Mouse (Mus musculus) embryonic fibroblast, embryonic 13.5 days (primary cell): Measurements from ENCODE around the gene Atp8a2. TPM values are rescaled to one million over a fixed set of nuclear protein-coding genes. Genes with fewer than 3 reads are reported as not detected.

Source experiments
- H3K27ac ChIP-seq: 2 replicates; pipeline ENCODE4 v1.5.1; 2012; ENCODE audit warnings: low read length, control low read depth, inconsistent platforms; ENCODE audit not compliant: insufficient read depth
- H3K4me1 ChIP-seq: 2 replicates; pipeline ENCODE4 v1.6.1; 2011; ENCODE audit warnings: low read length; ENCODE audit not compliant: control insufficient read depth, insufficient read depth
- H3K4me3 ChIP-seq: 2 replicates; pipeline ENCODE4 v1.5.1; 2011; ENCODE audit warnings: mild to moderate bottlenecking, control low read depth, low read length; ENCODE audit not compliant: insufficient read depth
- CTCF ChIP-seq: IDR thresholded peaks from 2 replicates; pipeline ENCODE4 v1.5.1; 2011; ENCODE audit warnings: mild to moderate bottlenecking, control low read depth, low read length, moderate library complexity, borderline replicate concordance; ENCODE audit not compliant: insufficient read depth
- POLR2A ChIP-seq: IDR thresholded peaks from 2 replicates; pipeline ENCODE4 v1.6.1; 2011; ENCODE audit warnings: low read depth, mild to moderate bottlenecking, control low read depth, low read length, moderate library complexity
- polyA plus RNA-seq: library from polyadenylated mRNA; stranded (reverse); fragments of >200 nt; gene quantifications from 2 replicates; pipeline ENCODE4 v1.2.4, GENCODE M21; 2011; ENCODE audit warnings: low read depth; ENCODE audit not compliant: missing spikeins, insufficient read length

Gene Atp8a2
- polyA plus RNA-seq, 1 experiment: 0.09 TPM

DNA sequence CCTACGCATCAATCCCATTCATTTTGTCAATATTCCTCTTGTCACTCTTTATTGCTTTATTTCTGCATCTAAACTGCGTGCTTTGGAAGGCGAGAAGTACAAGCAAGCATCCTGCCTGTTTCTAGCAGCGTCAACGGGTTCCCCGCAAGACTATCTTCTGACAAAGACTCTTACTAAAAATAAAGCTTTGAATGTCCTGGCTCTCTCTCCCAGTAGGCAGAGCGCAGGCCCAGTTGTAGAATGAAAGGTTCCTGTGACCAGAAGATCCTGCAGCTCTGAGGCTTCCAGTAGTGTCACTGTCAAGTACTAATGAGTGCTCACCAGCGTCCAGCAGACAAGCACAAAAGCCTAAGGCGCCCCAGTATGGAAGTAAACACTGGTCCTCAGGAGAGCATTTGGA is 71.8 kb downstream of the Atp8a2 start:
- H3K27ac ChIP-seq: no peak overlapping the region
- TF ChIP-seq POLR2A: no peak
- no peak for TF ChIP-seq CTCF
- H3K4me1 ChIP-seq: no peaks in the 10 kb centered on the region
- H3K4me3 ChIP-seq: no peak overlapping the region

DNA sequence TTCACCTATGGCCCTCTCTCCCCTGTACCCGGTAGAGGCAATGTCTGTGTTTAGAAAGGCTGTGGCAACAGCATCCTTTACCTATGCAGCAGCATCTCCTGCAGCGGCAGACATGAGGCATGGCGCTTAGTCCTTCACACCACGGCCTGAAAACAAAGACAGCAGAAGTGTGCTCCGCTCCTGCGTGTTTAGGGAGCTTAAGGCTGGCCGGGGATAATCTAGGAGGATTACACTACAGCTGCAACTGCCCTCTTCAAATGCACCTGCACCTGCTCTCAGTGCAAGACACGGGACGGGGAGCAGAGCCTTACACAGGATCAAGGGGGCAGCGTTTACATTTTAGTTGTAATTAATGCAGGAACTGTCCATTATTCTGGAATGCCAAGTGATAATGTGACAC is 75.4 kb downstream of the Atp8a2 start:
- H3K4me3 ChIP-seq: no peak overlapping the region
- no peak overlapping the region for H3K27ac ChIP-seq
- no peak for TF ChIP-seq CTCF
- no peak for TF ChIP-seq POLR2A
- no peaks in the 10 kb centered on the region for H3K4me1 ChIP-seq

DNA sequence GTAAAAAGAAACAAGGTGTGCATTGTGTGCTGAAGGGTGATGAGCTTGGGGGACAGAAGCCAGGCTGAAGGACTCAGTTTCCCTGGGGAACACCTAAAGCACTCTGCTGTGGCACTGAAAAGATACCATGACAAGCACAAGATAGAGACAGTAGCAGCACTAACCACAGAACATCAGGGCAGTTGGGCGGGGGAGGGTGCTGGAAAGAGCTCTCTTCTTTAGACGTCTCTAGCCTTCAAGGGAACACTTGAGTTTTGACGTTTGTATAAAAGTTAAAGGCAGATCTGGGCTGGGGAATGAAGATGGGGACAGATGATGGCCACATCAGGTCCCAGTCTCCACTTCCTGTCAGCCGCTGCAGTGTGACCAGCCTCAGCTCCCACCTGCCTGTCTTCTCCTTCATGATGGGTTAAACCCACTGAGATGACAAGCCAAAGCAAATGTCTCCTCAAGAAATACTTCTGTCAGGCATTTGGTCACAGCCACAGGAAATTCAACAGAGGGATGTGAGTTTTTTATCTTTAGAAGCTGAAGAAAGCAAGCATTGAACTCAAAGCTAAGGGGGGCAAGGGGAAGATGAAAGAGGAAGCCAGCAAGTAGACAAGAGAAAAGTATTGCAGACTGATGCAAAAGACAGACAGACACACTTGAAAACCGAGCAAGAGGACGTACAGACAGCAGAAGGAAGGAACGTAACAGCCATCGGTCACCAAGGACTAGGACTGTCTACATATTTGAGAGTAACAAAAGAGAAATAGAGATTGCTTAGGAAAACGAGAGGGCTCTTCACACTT is 79.0 kb downstream of the Atp8a2 start:
- H3K27ac ChIP-seq: no peak overlapping the region
- H3K4me3 ChIP-seq: no peak overlapping the region
- TF ChIP-seq POLR2A (no peak), CTCF (no peak)
- H3K4me1 ChIP-seq: no peaks in the 10 kb centered on the region

DNA sequence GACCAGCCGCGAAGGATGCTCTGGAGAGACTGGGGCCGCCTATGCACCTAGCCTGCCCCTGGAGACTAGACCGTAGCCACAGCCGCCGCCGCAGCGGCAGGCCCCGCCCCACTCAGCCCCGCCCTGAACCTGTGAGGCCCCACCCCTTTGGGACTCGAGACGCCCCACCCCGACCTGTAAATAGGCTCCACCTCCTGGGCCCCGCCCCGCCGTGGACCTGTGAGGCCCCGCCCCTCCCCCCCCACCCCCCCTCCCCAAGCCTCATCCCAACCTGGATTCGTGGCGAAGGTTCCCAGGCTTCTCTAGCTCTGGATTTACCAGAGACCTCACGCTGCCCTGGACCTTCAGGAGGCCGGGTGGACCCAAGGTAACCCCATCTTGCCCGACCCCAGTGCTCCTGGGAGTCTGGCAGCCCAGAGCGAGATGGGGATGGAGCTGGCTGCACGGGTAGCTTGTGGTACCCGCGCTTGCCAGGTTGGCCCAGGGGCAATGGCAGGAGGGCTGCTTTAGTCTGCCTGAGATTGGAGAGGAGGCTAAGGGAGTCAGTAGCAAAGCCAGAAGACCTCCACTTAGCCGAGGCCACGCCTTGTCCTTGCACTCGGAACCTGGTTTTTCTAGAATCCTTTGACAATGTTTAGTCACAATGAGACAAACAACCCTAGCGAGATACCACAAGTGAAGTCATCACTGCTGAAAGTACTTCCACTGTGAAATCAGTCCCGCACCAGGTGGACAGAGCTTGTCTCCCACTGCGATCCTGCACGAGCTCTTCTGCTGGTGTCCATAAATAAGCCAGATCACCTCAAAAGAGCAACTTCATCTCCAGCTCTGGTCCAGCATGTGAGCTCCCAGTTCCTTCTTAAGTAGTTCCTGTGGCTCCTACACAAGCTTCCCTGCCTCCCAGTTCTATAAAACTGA is 109.9 kb downstream of the Atp8a2 start:
- H3K27ac ChIP-seq: no peak overlapping the region
- no peak overlapping the region for H3K4me3 ChIP-seq
- H3K4me1 ChIP-seq: no peaks in the 10 kb centered on the region
- TF ChIP-seq CTCF: no peak
- TF ChIP-seq POLR2A: no peak

DNA sequence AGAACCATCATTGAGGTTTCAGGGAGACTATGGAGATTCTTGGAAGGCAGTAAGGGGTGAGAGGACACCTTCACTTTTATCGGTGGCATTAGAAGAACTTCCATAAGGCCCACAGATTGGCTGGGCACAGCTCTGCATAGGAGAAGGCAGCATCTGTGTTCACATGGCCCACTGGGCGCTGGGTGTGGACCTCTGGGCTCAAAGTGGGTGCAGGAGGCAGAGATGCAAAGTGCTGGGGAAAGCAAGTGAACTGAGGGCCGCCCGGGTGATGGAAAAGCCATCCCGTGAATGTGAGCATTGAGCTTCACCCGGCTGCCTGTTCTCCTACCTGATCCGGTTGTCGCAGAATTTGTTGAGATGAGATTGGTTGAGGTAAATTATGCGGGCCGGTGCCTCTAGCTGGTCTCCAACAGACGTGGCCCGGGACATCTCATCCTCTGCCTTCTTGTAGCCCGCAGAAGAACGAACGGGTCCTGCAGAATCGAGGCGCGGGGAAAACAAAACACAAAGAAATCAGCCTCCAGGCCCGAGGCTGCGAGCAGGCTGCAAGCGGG is 110.6 kb downstream of the Atp8a2 start:
- TF ChIP-seq CTCF: no peak
- no peak for TF ChIP-seq POLR2A
- H3K4me1 ChIP-seq: no peaks in the 10 kb centered on the region
- H3K27ac ChIP-seq: no peak overlapping the region
- peak overlapping the region; percentile 8; the same call in 1 of the 2 replicates for H3K4me3 ChIP-seq

DNA sequence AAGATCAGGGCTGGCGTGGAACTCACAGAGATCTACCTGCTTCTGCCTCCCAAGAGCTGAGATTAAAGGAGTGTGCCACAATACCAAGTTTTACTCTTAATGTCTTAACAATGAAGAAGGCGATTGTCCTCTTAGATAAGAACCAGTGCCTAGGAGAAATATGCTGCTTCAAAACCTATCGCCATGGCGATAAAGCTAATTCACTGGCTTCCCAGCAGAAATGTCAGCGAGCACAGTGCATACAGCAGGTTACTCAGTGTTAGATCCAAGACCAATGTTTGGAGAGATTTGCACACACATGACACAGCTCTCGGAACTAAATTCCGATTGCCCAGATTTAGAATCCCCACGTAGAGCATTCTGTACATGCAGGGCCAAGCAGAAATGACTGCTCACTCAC is 114.2 kb downstream of the Atp8a2 start:
- TF ChIP-seq POLR2A (no peak), CTCF (no peak)
- H3K4me3 ChIP-seq: no peak overlapping the region

DNA sequence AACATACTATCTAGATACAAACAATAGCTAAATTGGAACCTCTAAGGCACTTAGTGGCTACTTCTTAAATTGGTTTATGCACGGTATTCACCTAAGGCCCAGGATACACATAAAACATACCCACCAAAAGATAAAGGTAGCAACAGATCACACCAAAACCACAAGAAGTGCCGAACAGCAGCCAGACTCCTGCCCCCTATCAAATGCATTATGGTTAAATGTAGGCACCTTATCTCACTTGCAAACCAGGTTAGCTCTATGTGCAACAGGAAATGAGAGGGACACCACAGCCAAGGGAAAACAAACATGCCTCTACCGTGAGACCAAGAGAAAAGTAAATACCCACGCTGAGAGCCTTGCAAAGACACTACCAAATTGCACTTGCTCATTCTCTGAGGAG is 124.5 kb downstream of the Atp8a2 start:
- H3K27ac ChIP-seq: no peak overlapping the region
- H3K4me3 ChIP-seq: no peak overlapping the region
- no peak for TF ChIP-seq POLR2A
- TF ChIP-seq CTCF: no peak
- no peaks in the 10 kb centered on the region for H3K4me1 ChIP-seq

More for the DNA sequence above, 114.2 kb downstream of the Atp8a2 start:
- no peaks in the 10 kb centered on the region for H3K4me1 ChIP-seq
- H3K27ac ChIP-seq: no peak overlapping the region

DNA sequence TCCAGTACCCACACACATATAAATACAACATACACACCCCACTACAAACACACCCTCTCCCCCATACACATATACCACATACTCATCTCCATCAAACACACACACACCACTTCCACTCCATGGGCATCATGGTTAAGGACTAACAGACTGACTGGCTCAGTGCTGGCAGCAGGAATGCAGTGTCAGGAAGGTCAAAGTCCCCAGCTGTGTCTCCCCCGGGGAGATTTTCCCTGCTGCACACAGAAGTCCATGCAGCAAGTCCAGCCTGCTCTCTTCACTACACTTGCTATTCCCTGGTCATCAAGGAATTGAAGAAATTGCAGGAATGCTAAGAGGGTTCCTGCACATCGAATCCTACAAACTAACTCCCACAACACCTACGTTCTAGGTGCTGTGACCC is 131.8 kb downstream of the Atp8a2 start:
- H3K4me3 ChIP-seq: no peak overlapping the region
- no peak overlapping the region for H3K27ac ChIP-seq
- no peaks in the 10 kb centered on the region for H3K4me1 ChIP-seq
- no peak for TF ChIP-seq CTCF
- TF ChIP-seq POLR2A: no peak

DNA sequence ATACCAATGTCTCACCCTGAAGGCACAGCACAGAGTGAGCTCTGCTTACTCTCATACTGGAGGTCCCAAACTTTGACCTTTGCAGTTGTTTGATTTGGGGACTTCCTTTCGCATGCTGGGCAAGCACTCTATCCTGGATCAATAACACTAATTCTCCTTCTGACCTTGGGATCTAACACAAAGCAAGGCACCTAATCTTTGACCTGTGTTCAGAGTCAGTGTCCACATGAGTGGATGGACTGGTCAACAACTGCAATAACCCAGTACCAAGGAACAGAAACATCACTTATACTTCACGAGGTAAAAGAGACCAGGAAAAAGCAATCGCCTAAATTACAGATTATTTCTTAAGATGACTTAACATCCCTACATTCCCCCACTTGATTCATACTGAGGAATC is 136.0 kb downstream of the Atp8a2 start:
- TF ChIP-seq CTCF (no peak), POLR2A (no peak)
- Histone ChIP-seq H3K4me3 (no peak overlapping the region), H3K27ac (no peak overlapping the region), H3K4me1 (no peaks in the 10 kb centered on the region)
